Mouse (Mus musculus) T-cell, adult 66 days (primary cell): ENCODE results near the gene Neurl2. TPM values are rescaled to one million over a fixed set of nuclear protein-coding genes. Genes with fewer than 3 reads are reported as not detected.

Experiments
- total RNA-seq, 2 experiments: library from RNA; stranded (reverse); gene quantifications; 3 replicates in 1 of 2; 4 replicates in 1 of 2; pipeline ENCODE4 v1.2.4; 2023

Neurl2 gene
- total RNA-seq: 1 to 10 TPM; 1.1 to 1.7 TPM

GRCm38 (mm10) chr2:164833314-164833959 is at the start of gene Neurl2:
Neurl2 (minus strand) TSS chr2:164833456.

GRCm38 (mm10) chr2:164879228-164879567 is 45.9 kb upstream of the Neurl2 start, which contains the start of gene Pcif1:
Pcif1 (plus strand) TSS chr2:164879304.

GRCm38 (mm10) chr2:164857101-164857821 is 24.0 kb upstream of the Neurl2 start, which contains the start of gene Pltp:
Pltp (minus strand) TSS chr2:164857711.

DNA sequence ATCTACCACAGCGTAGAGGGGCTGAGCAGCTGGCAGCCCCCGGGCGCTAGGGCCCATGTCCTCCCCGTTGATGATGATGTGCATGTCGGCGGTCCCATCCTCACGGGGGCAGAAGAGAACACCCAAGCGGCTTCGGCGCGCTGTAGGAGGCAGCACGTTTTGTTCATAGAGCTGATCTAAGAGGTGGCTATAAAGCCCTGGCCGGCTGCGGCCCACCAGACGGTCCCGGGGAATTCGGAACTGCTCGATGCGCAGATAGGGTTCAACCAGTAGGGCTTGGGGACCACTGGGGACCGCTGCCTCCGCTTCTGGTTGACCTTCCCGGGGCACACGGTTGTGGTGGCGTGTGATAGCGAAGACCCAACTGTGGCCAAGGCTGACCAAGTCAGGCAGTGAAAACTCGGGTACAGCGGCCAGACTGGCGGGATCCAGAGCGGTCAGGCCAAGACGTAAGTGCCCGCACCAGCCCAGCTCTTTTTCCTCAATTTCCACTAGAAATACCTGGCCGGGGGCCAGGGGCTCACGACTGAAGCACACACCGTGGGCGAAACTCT is 431 bp downstream of the Neurl2 start, which contains the start of gene Ctsa:
Gene Ctsa (plus strand): TSS at position 126 of the 554 bp plus-strand sequence.

DNA sequence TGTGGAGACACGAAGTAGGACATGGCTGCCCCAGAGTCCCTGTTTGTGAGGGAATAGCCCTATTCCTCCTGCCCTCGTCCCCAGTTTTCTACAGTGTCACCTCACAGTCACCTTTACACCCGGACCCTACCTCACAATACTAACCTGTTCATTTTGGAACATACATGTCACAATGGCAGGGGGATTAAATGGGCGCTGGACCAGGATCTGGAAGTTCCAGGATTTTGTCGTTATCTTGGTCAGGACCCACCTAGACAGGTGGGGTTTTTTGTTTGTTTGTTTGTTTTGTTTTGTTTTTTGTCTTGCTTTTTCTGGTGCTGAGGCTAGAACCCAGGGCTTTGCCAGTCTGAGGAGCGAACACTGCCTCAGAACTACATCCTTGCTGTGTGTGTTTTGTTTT is 4.8 kb downstream of the Neurl2 start, which contains the start of gene Spata25:
Gene Spata25 (minus strand): TSS at position 101 of the 400 bp plus-strand sequence.

GRCm38 (mm10) chr2:164822636-164823165 is 10.6 kb downstream of the Neurl2 start, which contains the start of gene Zswim1:
Zswim1 (plus strand) TSS chr2:164822686.

GRCm38 (mm10) chr2:164804533-164805331 is 28.5 kb downstream of the Neurl2 start, which contains the start of the genes Acot8 and Zswim3:
Acot8 (minus strand) TSS chr2:164804882.
Zswim3 (plus strand) TSS chr2:164805098.

GRCm38 (mm10) chr2:164785481-164786387 is 47.5 kb downstream of the Neurl2 start, which contains the start of gene Snx21:
Snx21 (plus strand) TSS chr2:164785823.

Other genes starting within 250 kb of the Neurl2 start
- not detected for gene Wfdc6a, start 248.0 kb downstream of the Neurl2 start, total RNA-seq
- gene Eppin, start 239.9 kb downstream of the Neurl2 start, total RNA-seq: not detected
- gene Wfdc6b, start 219.9 kb downstream of the Neurl2 start, total RNA-seq: not detected
- not detected for gene Wfdc8, start 219.8 kb downstream of the Neurl2 start, total RNA-seq
- not detected for gene Wfdc16, start 194.7 kb downstream of the Neurl2 start, total RNA-seq
- not detected for gene Wfdc10, start 177.4 kb downstream of the Neurl2 start, total RNA-seq
- not detected for gene Wfdc9, start 176.9 kb downstream of the Neurl2 start, total RNA-seq
- gene Wfdc11, start 159.4 kb downstream of the Neurl2 start, total RNA-seq: not detected
- not detected for gene Wfdc13, start 148.3 kb downstream of the Neurl2 start, total RNA-seq
- gene Spint4, start 135.0 kb downstream of the Neurl2 start, total RNA-seq: not detected
- not detected for gene Spint5, start 118.2 kb downstream of the Neurl2 start, total RNA-seq
- gene Wfdc3, start 87.5 kb downstream of the Neurl2 start, total RNA-seq: under 1 TPM in 1 of 2 experiments, not detected in 1; 0.36 TPM
- gene Dnttip1, start 87.5 kb downstream of the Neurl2 start, total RNA-seq: 10 to 100 TPM; 41.7 to 46.9 TPM
- 1 to 10 TPM; 2.9 to 9.5 TPM for gene Ube2c, start 63.6 kb downstream of the Neurl2 start, total RNA-seq
- not detected for gene Tnnc2, start 53.5 kb downstream of the Neurl2 start, total RNA-seq
- gene Snx21, start 47.6 kb downstream of the Neurl2 start, total RNA-seq: under 1 TPM; 0.33 to 0.96 TPM
- gene Acot8, start 28.6 kb downstream of the Neurl2 start, total RNA-seq: 10 to 100 TPM; 51.6 to 59.8 TPM
- gene Zswim3, start 28.4 kb downstream of the Neurl2 start, total RNA-seq: 1 to 10 TPM; 3.4 to 3.6 TPM
- gene Zswim1, start 10.8 kb downstream of the Neurl2 start, total RNA-seq: 10 to 100 TPM; 11.1 to 11.2 TPM
- not detected for gene Spata25, start 4.9 kb downstream of the Neurl2 start, total RNA-seq
- gene Ctsa, start 583 bp downstream of the Neurl2 start, total RNA-seq: 100 to 1,000 TPM; 118 to 128 TPM
- gene Pltp, start 24.3 kb upstream of the Neurl2 start, total RNA-seq: 1 to 10 TPM; 5.7 to 6.9 TPM
- 100 to 1,000 TPM in 1 of 2 experiments, 10 to 100 TPM in 1; 83.5 to 104 TPM for gene Pcif1, start 45.8 kb upstream of the Neurl2 start, total RNA-seq
- gene Zfp335, start 78.3 kb upstream of the Neurl2 start, total RNA-seq: 10 to 100 TPM; 55.6 to 55.9 TPM
- gene Mmp9, start 107.3 kb upstream of the Neurl2 start, total RNA-seq: 1 to 10 TPM; 3.8 to 4.2 TPM
- 1 to 10 TPM in 1 of 2 experiments, under 1 TPM in 1; 0.68 to 1.4 TPM for gene Slc12a5, start 127.3 kb upstream of the Neurl2 start, total RNA-seq
- 10 to 100 TPM; 42.9 to 45.8 TPM for gene Ncoa5, start 201.4 kb upstream of the Neurl2 start, total RNA-seq
- under 1 TPM in 1 of 2 experiments, not detected in 1; 0.55 TPM for gene Cd40, start 222.2 kb upstream of the Neurl2 start, total RNA-seq